Mouse (Mus musculus): ENCODE results near the gene Clec4b2. TPM values are rescaled to one million over a fixed set of nuclear protein-coding genes. Genes with fewer than 3 reads are reported as not detected.

Clec4b2 gene
- total RNA-seq, 2 experiments from 2014 or later: not detected

Other genes with a start within 250 kb of the Clec4b2 start
- gene Clec4a3, start 220.4 kb upstream of the Clec4b2 start, total RNA-seq (2021): 1 to 10 TPM in 1 of 2 experiments, under 1 TPM in 1; 0.44 to 1.0 TPM
- gene Clec4a4, start 182.5 kb upstream of the Clec4b2 start, total RNA-seq (2021): not detected
- gene Clec4b1, start 122.9 kb upstream of the Clec4b2 start, total RNA-seq (2021): not detected
- gene Clec4a2, start 66.5 kb upstream of the Clec4b2 start, total RNA-seq (2021): 1 to 10 TPM in 1 of 2 experiments, under 1 TPM in 1; 0.52 to 1.0 TPM
- under 1 TPM in 1 of 2 experiments, not detected in 1; 0.92 TPM for gene Clec4n, start 57.0 kb downstream of the Clec4b2 start, total RNA-seq (2021)
- gene Clec4d, start 89.2 kb downstream of the Clec4b2 start, total RNA-seq (2021): not detected
- under 1 TPM in 1 of 2 experiments, not detected in 1; 0.38 TPM for gene Clec4e, start 117.0 kb downstream of the Clec4b2 start, total RNA-seq (2021)
- not detected for gene Vmn2r19, start 135.4 kb downstream of the Clec4b2 start, total RNA-seq (2021)
- not detected for gene Vmn2r20, start 245.2 kb downstream of the Clec4b2 start, total RNA-seq (2021)